Mouse (Mus musculus) myocyte (in vitro differentiated cells): ENCODE results near the gene Nelfb. TPM values are rescaled to one million over a fixed set of nuclear protein-coding genes. Genes with fewer than 3 reads are reported as not detected.

ENCODE experiments used
- H3K27me3 ChIP-seq: one replicate; pipeline ENCODE4 v1.6.1; 2011; ENCODE audit not compliant: control insufficient read depth, insufficient read depth, insufficient read length
- H3K36me3 ChIP-seq: one replicate; pipeline ENCODE4 v1.6.1; 2011; ENCODE audit not compliant: control insufficient read depth, insufficient read depth
- H3K4me2 ChIP-seq: one replicate; pipeline ENCODE4 v1.6.1; 2011; ENCODE audit warnings: low read depth, control low read depth
- H3K4me3 ChIP-seq: one replicate; pipeline ENCODE4 v1.5.1; 2011; ENCODE audit warnings: mild to moderate bottlenecking, control low read depth, moderate library complexity
- H3K79me2 ChIP-seq: one replicate; pipeline ENCODE4 v1.6.1; 2011; ENCODE audit not compliant: control insufficient read depth, insufficient read depth
- H3ac ChIP-seq: one replicate; pipeline ENCODE4 v1.6.1; 2011; ENCODE audit not compliant: control insufficient read depth, insufficient read length
- CEBPB ChIP-seq: IDR thresholded peaks from 2 replicates; pipeline ENCODE4 v1.6.1; 2011; ENCODE audit warnings: mild to moderate bottlenecking, moderate library complexity; ENCODE audit not compliant: poor library complexity, insufficient read depth, severe bottlenecking
- E2F4 ChIP-seq: IDR thresholded peaks from one replicate; pipeline ENCODE4 v1.6.1; 2011; ENCODE audit warnings: mild to moderate bottlenecking, control low read depth, moderate library complexity; ENCODE audit not compliant: insufficient read depth
- MAX ChIP-seq: IDR thresholded peaks from one replicate; pipeline ENCODE4 v1.6.1; 2011; ENCODE audit warnings: low read depth, mild to moderate bottlenecking, control low read depth
- MYOD1 ChIP-seq, 3 experiments: IDR thresholded peaks; one replicate each; pipeline ENCODE4 v1.6.1; 2011; ENCODE audit warnings: control low read depth in 2 of 3, low read depth in 2 of 3, mild to moderate bottlenecking in 2 of 3, moderate library complexity in 1 of 3; ENCODE audit not compliant: insufficient read length in 2 of 3, control insufficient read depth in 1 of 3
- MYOG ChIP-seq, 3 experiments: IDR thresholded peaks; one replicate each; pipeline ENCODE4 v1.6.1; 2011; ENCODE audit warnings: control low read depth in 2 of 3, low read depth in 2 of 3, mild to moderate bottlenecking in 2 of 3; ENCODE audit not compliant: insufficient read length in 2 of 3, control insufficient read depth in 1 of 3, insufficient read depth in 1 of 3
- POLR2A ChIP-seq: IDR thresholded peaks from one replicate; pipeline ENCODE4 v1.6.1; 2011; ENCODE audit warnings: low read depth, mild to moderate bottlenecking, control low read depth, moderate library complexity; ENCODE audit not compliant: insufficient read length
- POLR2AphosphoS2 ChIP-seq: IDR thresholded peaks from one replicate; pipeline ENCODE4 v1.6.1; 2011; ENCODE audit warnings: low read depth, control low read depth; ENCODE audit not compliant: insufficient read length
- REST ChIP-seq: IDR thresholded peaks from one replicate; pipeline ENCODE4 v1.6.1; 2011; ENCODE audit warnings: mild to moderate bottlenecking, control low read depth, moderate library complexity; ENCODE audit not compliant: insufficient read depth, insufficient read length
- SRF ChIP-seq: IDR thresholded peaks from one replicate; pipeline ENCODE4 v1.6.1; 2011; ENCODE audit warnings: low read depth; ENCODE audit not compliant: control insufficient read depth, insufficient read length
- TCF12 ChIP-seq: IDR thresholded peaks from one replicate; pipeline ENCODE4 v1.6.1; 2011; ENCODE audit warnings: mild to moderate bottlenecking, control low read depth; ENCODE audit not compliant: poor library complexity, insufficient read depth, severe bottlenecking
- TCF3 ChIP-seq: IDR thresholded peaks from one replicate; pipeline ENCODE4 v1.6.1; 2011; ENCODE audit warnings: low read depth, control low read depth; ENCODE audit not compliant: insufficient read length
- USF1 ChIP-seq: IDR thresholded peaks from one replicate; pipeline ENCODE4 v1.6.1; 2011; ENCODE audit warnings: low read depth, mild to moderate bottlenecking, control low read depth, moderate library complexity
- polyA plus RNA-seq: library from polyadenylated mRNA; unstranded; fragments of >200 nt; fragmentation: generic; extraction: Trizol; gene quantifications from one replicate; pipeline ENCODE4 v1.2.1, GENCODE M21; 2012; ENCODE audit warnings: missing spikeins

Gene Nelfb
- polyA plus RNA-seq, 1 experiment = 55.8 TPM

DNA sequence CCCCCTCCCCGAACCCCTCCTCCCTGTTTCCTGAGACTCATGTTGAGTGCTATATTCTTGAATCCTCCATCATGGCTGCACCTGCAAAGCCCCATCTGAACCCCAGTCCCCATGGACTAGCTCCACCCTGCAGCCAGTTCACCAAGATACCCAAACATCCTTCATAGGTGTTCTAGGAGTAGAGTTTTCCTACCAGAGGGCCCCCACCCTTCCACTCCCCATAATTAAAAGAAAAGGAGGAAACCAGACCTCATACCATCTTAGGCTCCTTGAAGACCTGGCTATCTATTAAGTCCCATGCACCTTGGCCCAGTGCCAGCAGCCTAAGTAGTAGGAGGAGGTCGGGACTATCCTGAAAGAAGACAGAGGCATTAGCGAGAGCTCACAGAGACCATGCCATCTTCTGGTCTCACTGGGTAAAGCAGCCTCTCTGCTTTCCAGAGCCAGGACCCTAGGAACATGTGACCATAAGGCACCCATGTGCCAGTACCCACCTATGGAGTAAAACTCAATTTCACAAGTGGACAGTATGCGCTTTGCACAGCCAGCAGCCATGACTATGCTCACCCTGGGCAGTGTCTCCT, 7.6 kb downstream of the Nelfb start:
- Histone ChIP-seq H3K4me2 (no peak overlapping the region), H3K36me3 (peaks cover 44% of the 10 kb centered on the region), H3ac (no peak overlapping the region), H3K79me2 (peaks cover 14% of the 10 kb centered on the region), H3K4me3 (no peak overlapping the region), H3K27me3 (no peaks in the 10 kb centered on the region)
- TF ChIP-seq E2F4 = no peak
- TF ChIP-seq SRF = no peak
- no peak for TF ChIP-seq MYOD1 (IDR thresholded peaks at IDR 0.05; ENCODE audit: control insufficient read depth in 1 of 3, insufficient read length in 2 of 3, low read depth in 2 of 3)
- no peak for TF ChIP-seq REST
- no peak for TF ChIP-seq MAX
- no peak for TF ChIP-seq CEBPB
- no peak for TF ChIP-seq USF1
- no peak for TF ChIP-seq POLR2AphosphoS2
- TF ChIP-seq POLR2A = no peak
- no peak for TF ChIP-seq TCF3
- TF ChIP-seq TCF12 = no peak
- no peak for TF ChIP-seq MYOG (IDR thresholded peaks at IDR 0.05; ENCODE audit: control insufficient read depth in 1 of 3, insufficient read depth in 1 of 3, insufficient read length in 2 of 3, low read depth in 2 of 3)

DNA sequence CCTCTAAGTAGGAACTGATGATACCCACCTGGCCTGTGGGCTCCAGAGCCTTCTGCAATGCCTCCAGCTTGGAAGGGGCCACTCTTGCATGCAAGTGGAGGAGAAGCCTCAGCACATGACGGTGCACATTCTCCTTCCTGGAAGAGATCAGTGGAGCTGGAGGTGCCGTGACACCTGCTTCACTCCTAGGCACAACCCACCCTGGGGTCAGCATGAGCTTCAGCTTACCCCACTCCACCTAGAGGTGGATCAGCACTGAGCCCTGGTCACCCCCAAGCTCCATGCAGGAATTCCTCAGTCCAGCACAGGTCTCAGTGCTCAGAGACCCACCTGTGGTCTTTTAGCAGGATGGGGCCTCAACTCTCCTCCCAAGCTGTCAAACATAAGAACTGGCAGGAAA, 10.7 kb downstream of the Nelfb start:
- peaks cover 35% of the 10 kb centered on the region for H3K36me3 ChIP-seq

DNA sequence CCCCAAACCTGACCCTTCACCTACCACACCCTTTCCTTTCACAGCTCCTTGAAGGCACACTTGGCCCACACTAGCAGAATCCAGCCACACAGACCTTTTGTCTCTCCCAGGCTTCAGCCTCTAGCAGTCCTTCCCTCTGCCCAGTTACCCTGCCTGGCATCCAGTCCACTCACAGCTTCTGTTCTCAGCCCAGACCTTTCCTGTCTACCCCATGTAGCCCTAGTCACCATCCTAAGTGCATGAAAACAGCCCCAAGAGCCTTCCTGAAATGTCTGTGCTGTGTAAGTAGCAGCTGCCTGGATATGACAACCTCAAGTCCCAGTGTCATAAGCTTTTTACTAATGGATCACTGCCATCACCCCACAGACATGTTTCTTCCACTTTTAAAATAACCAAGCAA, 13.3 kb downstream of the Nelfb start:
- H3K36me3 ChIP-seq = peaks cover 27% of the 10 kb centered on the region
- no peaks in the 10 kb centered on the region for H3K79me2 ChIP-seq
- no peak overlapping the region for H3K4me2 ChIP-seq
- no peak overlapping the region for H3K4me3 ChIP-seq
- H3ac ChIP-seq = no peak overlapping the region
- no peak for TF ChIP-seq E2F4
- TF ChIP-seq SRF = no peak
- TF ChIP-seq TCF12 = no peak
- no peak for TF ChIP-seq TCF3
- TF ChIP-seq REST = no peak
- no peak for TF ChIP-seq MYOD1 (IDR thresholded peaks at IDR 0.05; ENCODE audit: control insufficient read depth in 1 of 3, insufficient read length in 2 of 3, low read depth in 2 of 3)
- no peak for TF ChIP-seq POLR2AphosphoS2
- no peak for TF ChIP-seq MYOG (IDR thresholded peaks at IDR 0.05; ENCODE audit: control insufficient read depth in 1 of 3, insufficient read depth in 1 of 3, insufficient read length in 2 of 3, low read depth in 2 of 3)
- no peak for TF ChIP-seq CEBPB
- TF ChIP-seq USF1 = no peak
- TF ChIP-seq MAX = no peak
- no peak for TF ChIP-seq POLR2A
- no peaks in the 10 kb centered on the region for H3K27me3 ChIP-seq

More for the DNA sequence above, 10.7 kb downstream of the Nelfb start:
- Histone ChIP-seq H3K4me2 (no peak overlapping the region), H3K4me3 (no peak overlapping the region), H3K79me2 (no peaks in the 10 kb centered on the region), H3K27me3 (no peaks in the 10 kb centered on the region), H3ac (no peak overlapping the region)
- TF ChIP-seq MAX (no peak), E2F4 (no peak), MYOD1 (IDR thresholded peaks at IDR 0.05; ENCODE audit: control insufficient read depth in 1 of 3, insufficient read length in 2 of 3, low read depth in 2 of 3) (no peak), POLR2AphosphoS2 (no peak), TCF3 (no peak), CEBPB (no peak), USF1 (no peak), SRF (no peak), REST (no peak), POLR2A (no peak), MYOG (IDR thresholded peaks at IDR 0.05; ENCODE audit: control insufficient read depth in 1 of 3, insufficient read depth in 1 of 3, insufficient read length in 2 of 3, low read depth in 2 of 3) (no peak), TCF12 (no peak)

DNA sequence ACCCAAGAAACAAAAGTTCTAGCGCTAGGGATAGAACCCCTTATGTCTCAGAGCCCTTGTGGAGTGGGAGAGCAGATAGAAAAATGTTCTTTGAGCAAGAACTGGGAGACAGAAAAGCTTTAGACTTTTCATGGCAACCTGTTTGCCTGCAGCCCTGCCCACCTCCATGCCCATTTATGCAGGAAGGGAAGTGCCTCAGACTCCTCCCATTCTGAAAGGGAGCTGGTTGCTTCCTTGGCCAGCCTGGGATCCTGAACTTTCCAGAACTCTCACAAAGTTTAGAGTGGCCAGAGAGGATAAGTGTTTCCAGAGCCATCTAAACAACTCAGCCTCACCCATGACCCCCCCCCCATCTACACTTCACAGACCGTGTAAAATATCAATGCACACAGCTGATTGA, 14.1 kb downstream of the Nelfb start:
- TF ChIP-seq USF1 (no peak), CEBPB (no peak), MYOD1 (IDR thresholded peaks at IDR 0.05; ENCODE audit: control insufficient read depth in 1 of 3, insufficient read length in 2 of 3, low read depth in 2 of 3) (no peak), REST (no peak), POLR2AphosphoS2 (no peak), MYOG (IDR thresholded peaks at IDR 0.05; ENCODE audit: control insufficient read depth in 1 of 3, insufficient read depth in 1 of 3, insufficient read length in 2 of 3, low read depth in 2 of 3) (no peak), TCF3 (no peak), POLR2A (no peak), E2F4 (no peak), TCF12 (no peak), SRF (no peak)
- Histone ChIP-seq H3K79me2 (no peaks in the 10 kb centered on the region), H3K4me3 (peak overlapping the region; percentile 24), H3ac (no peak overlapping the region), H3K27me3 (no peaks in the 10 kb centered on the region), H3K4me2 (peak overlapping the region; percentile 83), H3K36me3 (peaks cover 20% of the 10 kb centered on the region)
